Mouse (Mus musculus) hindbrain, embryonic 10.5 days (tissue): ENCODE measurements around the gene Txnrd2. TPM values are rescaled to one million over a fixed set of nuclear protein-coding genes. Genes with fewer than 3 reads are reported as not detected.

Experiments
- DNase-seq: peaks from one replicate; pipeline ENCODE4 v3.0.0-alpha.2; 2017; ENCODE audit warnings: low spot score
- H3K27ac ChIP-seq: fragments of 300-500 bp; sonication (generic); 2 replicates; pipeline ENCODE4 v1.5.1; 2016; ENCODE audit warnings: mild to moderate bottlenecking, moderate library complexity
- H3K27me3 ChIP-seq: fragments of 300-500 bp; sonication (generic); 2 replicates; pipeline ENCODE4 v1.6.1; 2016; ENCODE audit warnings: mild to moderate bottlenecking; ENCODE audit not compliant: poor library complexity, insufficient read depth, severe bottlenecking
- H3K36me3 ChIP-seq: fragments of 300-500 bp; sonication (generic); 2 replicates; pipeline ENCODE4 v1.6.1; 2016; ENCODE audit warnings: mild to moderate bottlenecking, moderate library complexity
- H3K4me1 ChIP-seq: fragments of 300-500 bp; sonication (generic); replicated peaks from 2 replicates; pipeline ENCODE4 v1.6.1; 2016; ENCODE audit warnings: mild to moderate bottlenecking
- H3K4me3 ChIP-seq: fragments of 300-500 bp; sonication (generic); 2 replicates; pipeline ENCODE4 v1.5.1; 2016; ENCODE audit warnings: mild to moderate bottlenecking, moderate library complexity
- H3K9me3 ChIP-seq: fragments of 300-500 bp; sonication (generic); 2 replicates; pipeline ENCODE4 v1.6.1; 2016; ENCODE audit warnings: mild to moderate bottlenecking, moderate library complexity
- WGBS: fragments of 180-500 bp; shearing (Covaris S2); methylation state at CpG from one replicate; pipeline ENCODE4 v1.1.7; 2016; 5-methylcytosine and 5-hydroxymethylcytosine counted together
- polyA plus RNA-seq: library from polyadenylated mRNA; unstranded; fragments of >200 nt; fragmentation: Nextera tagmentation; extraction: Ambion mirVana; gene quantifications from 2 replicates; pipeline ENCODE4 v1.2.1, GENCODE M21; 2016

Txnrd2 gene
- polyA plus RNA-seq, 1 experiment from 2014 or later = 30.5 TPM

DNA sequence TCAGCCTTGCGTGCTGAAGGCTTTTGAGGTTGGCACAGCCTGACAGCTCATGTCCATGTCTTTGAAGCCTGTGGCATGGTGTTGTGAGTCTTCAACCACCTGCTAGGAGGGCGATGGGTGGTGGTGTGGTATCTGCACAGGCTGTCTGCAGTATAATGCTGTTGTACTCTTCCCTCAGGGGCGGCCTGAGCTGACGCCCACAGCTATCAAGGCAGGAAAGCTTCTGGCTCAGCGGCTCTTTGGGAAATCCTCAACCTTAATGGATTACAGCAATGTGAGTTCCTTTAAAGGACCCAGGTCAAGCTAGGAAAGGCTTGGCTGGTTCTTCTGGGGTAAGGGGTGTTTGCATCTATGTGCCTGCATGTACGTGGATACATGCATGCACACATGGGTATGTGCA is 45.8 kb downstream of the Txnrd2 start:
- Histone ChIP-seq H3K9me3 (no peaks in the 10 kb centered on the region), H3K4me3 (no peak overlapping the region), H3K27ac (0 out of 2 replicates have a peak overlapping the region, but pooled peaks have one; percentile 3), H3K4me1 (peaks cover 21% of the 10 kb centered on the region), H3K27me3 (no peaks in the 10 kb centered on the region), H3K36me3 (peaks cover 40% of the 10 kb centered on the region)
- no peak for DNase-seq
- WGBS = 85% methylated on average over 6 of the region's 6 CpGs

DNA sequence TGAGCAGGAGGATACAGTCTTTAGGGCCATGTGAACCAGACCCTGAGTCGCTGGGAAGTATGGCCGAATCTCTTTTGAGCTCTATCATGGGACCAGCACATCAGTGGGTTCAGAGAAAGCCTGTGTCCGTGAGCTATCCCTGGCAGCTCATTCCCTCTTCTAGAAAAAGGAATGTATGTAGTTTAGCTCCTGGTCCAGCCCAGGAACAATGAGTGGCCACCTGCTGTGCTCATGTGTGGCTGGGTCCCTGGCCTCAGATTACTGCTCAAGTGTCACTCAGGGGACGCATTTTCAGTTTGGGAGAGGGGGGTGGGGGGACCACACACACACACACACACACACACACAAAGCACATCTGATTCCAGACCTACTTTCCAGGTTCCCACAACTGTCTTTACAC is 46.2 kb downstream of the Txnrd2 start:
- Histone ChIP-seq H3K27me3 (no peaks in the 10 kb centered on the region), H3K9me3 (no peaks in the 10 kb centered on the region), H3K27ac (no peak overlapping the region), H3K4me3 (no peak overlapping the region), H3K36me3 (peaks cover 44% of the 10 kb centered on the region), H3K4me1 (peaks cover 21% of the 10 kb centered on the region)
- no peak for DNase-seq
- 64% methylated on average over 4 of the region's 4 CpGs for WGBS

DNA sequence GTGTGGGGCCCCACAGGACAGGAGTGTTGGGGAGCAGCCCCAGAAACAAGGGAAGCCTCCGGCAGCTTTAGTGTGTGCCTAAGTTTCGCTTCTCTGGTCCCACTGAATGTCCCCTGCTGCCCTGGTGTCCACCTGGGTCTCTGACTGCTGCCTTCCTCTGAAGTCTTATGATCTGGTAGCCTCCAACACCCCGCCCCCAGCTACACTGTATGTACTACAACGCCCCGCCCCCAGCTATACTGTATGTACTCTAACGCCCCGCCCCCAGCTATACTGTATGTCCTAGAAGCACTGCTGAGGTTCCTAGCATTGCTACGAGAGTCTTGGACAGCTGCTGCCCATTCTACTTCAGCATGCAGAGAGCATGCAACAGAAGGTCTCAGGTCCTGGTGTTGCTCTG is 46.8 kb downstream of the Txnrd2 start:
- Histone ChIP-seq H3K27ac (no peak overlapping the region), H3K36me3 (peaks cover 46% of the 10 kb centered on the region), H3K27me3 (peaks cover 5% of the 10 kb centered on the region; the same call in 1 of the 2 replicates), H3K4me1 (peaks cover 21% of the 10 kb centered on the region), H3K9me3 (no peaks in the 10 kb centered on the region), H3K4me3 (no peak overlapping the region)
- WGBS = 91% methylated on average over 8 of the region's 8 CpGs
- no peak for DNase-seq

DNA sequence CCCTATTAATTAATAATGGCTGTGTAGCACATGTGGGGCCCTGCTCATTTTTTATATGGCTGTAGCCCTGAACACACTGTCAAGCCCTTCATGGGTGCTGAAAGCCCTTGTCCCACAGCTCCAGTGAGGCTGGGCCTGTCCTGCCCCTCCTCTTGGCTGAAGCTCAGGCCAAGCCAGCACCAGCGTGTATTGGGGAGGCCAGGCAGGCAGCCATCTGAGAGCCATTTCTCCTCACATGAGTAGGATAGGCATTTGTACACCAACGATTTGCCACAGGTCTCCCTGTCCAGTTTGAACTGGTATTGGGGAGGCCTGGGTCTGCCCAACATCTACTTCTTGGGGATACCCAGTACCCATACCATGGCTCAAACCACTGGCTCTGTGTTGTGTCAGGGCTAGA is 47.8 kb downstream of the Txnrd2 start:
- H3K27ac ChIP-seq = no peak overlapping the region
- H3K27me3 ChIP-seq = peaks cover 13% of the 10 kb centered on the region; the same call in 1 of the 2 replicates
- no peaks in the 10 kb centered on the region for H3K9me3 ChIP-seq
- DNase-seq = no peak
- 85% methylated on average over 2 of the region's 2 CpGs for WGBS
- peaks cover 49% of the 10 kb centered on the region for H3K36me3 ChIP-seq
- no peak overlapping the region for H3K4me3 ChIP-seq
- peaks cover 21% of the 10 kb centered on the region for H3K4me1 ChIP-seq

DNA sequence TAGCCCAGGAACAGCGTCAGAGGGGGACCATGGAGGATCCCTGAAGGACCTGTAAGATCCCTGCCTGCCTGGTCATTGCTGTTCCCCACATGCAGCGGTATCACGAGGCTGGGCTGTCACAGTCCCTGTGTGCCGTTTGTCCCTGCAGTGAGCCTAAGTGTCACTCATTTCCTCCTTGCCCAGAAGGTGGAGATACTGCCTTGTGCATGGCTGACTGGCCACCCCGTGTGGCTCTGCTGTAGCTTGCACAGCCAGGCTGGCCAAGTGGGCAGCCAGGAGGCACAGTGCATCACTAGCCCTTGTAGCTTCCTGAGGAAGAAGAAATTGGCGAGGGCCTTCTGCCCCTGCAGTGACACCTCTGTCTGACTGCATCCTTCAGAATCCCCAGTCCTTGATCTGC is 51.8 kb downstream of the Txnrd2 start:
- H3K27ac ChIP-seq = no peak overlapping the region

DNA sequence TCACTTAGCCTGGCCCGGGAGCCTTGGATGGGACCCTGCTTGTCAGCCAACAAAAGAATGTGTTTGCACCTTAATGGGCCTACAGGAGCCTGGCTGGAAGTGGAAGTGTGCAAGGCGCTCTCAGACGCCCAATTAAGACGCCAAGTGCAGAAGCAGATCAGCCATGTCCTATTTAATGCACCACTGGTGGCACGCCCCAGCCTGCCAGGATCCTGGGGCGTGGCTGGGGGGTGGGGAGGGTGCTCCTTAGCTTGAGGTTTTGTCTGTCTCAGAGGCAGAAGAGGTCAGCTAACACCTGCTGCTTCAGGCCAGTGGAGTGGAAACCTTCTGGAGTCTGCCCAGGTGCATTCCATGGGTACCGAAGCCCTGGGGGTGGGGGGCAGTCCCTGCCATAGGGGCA is 53.5 kb downstream of the Txnrd2 start:
- Histone ChIP-seq H3K4me1 (peaks cover 33% of the 10 kb centered on the region), H3K36me3 (peaks cover 23% of the 10 kb centered on the region), H3K9me3 (no peaks in the 10 kb centered on the region), H3K4me3 (no peak overlapping the region), H3K27me3 (peaks cover 57% of the 10 kb centered on the region), H3K27ac (no peak overlapping the region)
- WGBS = 38% methylated on average over 7 of the region's 7 CpGs
- DNase-seq = no peak

More for the DNA sequence above, 51.8 kb downstream of the Txnrd2 start:
- Histone ChIP-seq H3K36me3 (peaks cover 25% of the 10 kb centered on the region), H3K4me3 (no peak overlapping the region), H3K27me3 (peaks cover 51% of the 10 kb centered on the region), H3K9me3 (no peaks in the 10 kb centered on the region), H3K4me1 (peaks cover 17% of the 10 kb centered on the region)
- 67% methylated on average over 6 of the region's 6 CpGs for WGBS
- no peak for DNase-seq

DNA sequence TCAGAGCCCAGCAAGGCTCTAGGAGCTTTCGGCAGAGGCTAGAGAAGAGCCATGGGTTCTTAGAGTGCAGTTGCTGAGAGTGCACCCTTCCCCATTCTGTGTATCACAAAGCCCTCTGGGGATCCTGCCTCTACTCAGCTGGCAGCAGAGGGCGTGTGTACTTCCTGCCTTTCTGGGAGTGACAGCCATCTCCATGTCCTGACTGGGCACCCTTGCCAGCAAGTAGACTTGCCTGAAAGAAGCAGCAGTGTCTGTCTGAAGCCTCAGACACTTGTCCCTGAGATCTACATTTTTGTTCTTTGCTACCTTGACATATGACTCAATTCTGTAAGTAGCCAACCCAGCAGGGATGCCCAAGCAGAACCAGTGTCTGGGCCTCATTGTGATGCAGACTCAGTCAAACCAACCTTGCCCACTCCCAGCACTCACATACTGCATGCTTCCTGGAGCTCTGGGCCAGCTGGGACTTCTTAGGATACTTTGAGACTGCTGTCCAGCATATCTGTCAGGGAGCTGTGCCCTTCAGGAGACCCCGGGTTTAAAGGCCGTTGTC is 54.8 kb downstream of the Txnrd2 start:
- no peak for DNase-seq
- Histone ChIP-seq H3K36me3 (peaks cover 15% of the 10 kb centered on the region), H3K27ac (no peak overlapping the region), H3K9me3 (no peaks in the 10 kb centered on the region), H3K27me3 (peaks cover 57% of the 10 kb centered on the region), H3K4me3 (no peak overlapping the region), H3K4me1 (peaks cover 42% of the 10 kb centered on the region)
- WGBS = 57% methylated on average over 4 of the region's 4 CpGs

DNA sequence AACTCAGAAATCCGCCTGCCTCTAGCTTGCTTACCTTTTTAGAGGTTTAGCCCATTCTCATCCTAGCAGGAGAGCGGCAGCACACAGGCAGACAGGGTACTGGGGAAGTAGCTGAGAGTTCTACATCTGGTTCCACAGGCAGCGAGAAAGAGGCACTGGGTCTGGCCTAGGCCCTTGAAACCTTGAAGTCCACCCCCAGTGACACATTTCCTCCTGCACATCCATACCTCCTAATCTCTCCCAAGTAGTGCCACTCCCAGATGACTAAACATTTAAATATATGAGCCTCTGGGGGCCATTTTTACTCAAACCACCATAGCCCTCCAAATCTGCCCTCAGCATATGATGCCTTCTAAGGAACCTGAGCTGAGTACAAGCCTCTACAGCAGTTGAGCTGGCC is 56.2 kb downstream of the Txnrd2 start:
- 0 out of 2 replicates have a peak, but pooled peaks cover 3% of the 10 kb centered on the region for H3K9me3 ChIP-seq

DNA sequence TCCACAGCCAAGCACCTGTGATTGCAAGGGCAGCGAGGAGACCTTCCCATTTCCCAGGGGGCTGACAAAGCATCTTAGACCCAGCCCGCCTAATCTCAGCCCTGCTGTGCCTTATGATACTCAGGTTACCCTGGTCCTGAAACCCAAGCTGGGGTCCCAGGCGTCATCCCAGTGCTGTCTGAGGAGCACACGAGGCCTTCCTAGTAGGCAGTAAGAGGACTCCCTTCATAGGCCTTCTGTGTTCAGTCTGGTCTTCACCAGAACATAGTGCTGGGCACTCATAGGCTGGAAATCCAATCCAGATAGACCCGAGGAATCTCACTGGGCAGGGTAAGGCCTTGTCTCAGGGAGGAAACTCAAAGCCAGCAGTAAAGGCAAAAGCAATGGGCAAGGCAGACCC is 57.7 kb downstream of the Txnrd2 start:
- Histone ChIP-seq H3K4me1 (peaks cover 42% of the 10 kb centered on the region), H3K27ac (peak overlapping the region; percentile 80), H3K36me3 (no peaks in the 10 kb centered on the region), H3K27me3 (peaks cover 45% of the 10 kb centered on the region), H3K9me3 (0 out of 2 replicates have a peak, but pooled peaks cover 3% of the 10 kb centered on the region), H3K4me3 (no peak overlapping the region)
- DNase-seq = no peak
- WGBS = 52% methylated on average over 5 of the region's 5 CpGs

More for the DNA sequence above, 56.2 kb downstream of the Txnrd2 start:
- WGBS = 88% methylated on average over 3 of the region's 3 CpGs
- H3K4me3 ChIP-seq = no peak overlapping the region
- peaks cover 57% of the 10 kb centered on the region for H3K27me3 ChIP-seq
- H3K27ac ChIP-seq = peak overlapping the region; percentile 18; the same call in 1 of the 2 replicates
- peaks cover 9% of the 10 kb centered on the region for H3K36me3 ChIP-seq
- peaks cover 42% of the 10 kb centered on the region for H3K4me1 ChIP-seq
- DNase-seq = no peak

DNA sequence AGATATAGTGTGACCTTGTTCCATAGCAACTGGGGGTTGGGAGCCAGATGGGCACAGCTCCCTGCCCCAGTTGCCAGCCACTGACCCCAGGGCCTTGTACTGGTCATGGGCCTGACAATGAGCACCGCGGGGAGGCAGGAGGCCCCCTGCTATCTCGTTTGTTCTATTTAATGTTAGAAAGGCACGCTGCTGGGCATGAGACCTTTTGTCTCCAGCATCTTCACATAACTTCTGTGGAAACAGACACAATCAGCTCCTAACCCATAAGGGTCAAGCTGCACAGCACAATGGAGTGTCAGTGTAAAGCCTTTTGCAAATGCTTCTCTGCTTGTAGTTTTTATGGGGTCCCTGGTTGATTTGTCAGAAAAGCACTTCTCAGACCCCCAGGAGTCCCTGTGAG is 58.2 kb downstream of the Txnrd2 start:
- Histone ChIP-seq H3K27ac (peak overlapping the region; percentile 80), H3K4me3 (no peak overlapping the region), H3K27me3 (peaks cover 41% of the 10 kb centered on the region), H3K36me3 (no peaks in the 10 kb centered on the region), H3K4me1 (peaks cover 39% of the 10 kb centered on the region), H3K9me3 (0 out of 2 replicates have a peak, but pooled peaks cover 3% of the 10 kb centered on the region)
- peak; percentile 47 for DNase-seq
- WGBS = 13% methylated on average over 4 of the region's 4 CpGs

DNA sequence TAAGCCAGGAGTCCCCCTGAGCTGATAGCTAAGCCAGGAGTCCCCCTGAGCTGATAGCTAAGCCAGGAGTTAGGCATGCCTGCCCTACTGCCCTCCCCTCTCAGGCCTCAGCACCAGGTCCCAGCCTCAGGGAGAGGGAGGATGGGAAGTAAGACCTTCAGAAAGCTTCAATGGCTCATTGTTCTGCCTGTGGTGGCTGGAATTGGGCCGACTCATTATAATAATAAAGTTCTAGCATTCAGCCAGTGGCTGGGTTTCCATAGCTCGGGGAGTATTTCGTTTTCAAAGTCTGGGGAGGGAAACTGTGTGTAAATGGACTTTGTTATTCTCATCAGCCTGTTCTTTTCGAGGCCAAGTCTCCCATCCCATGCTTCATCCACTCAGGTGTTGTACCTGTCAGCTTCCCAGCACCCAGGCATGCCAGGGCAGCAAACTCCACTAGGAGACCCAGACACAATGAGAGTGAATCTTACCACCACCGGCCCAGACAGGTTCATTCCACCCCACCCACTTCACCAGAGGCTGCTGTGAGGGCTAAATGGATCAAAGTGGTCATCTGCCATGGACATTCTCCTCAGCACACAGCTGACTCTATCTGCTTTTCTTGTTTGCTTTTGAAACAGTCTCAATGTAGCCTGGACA is 58.7 kb downstream of the Txnrd2 start:
- WGBS = 22% methylated on average over 5 of the region's 5 CpGs
- H3K27me3 ChIP-seq = peaks cover 35% of the 10 kb centered on the region
- no peaks in the 10 kb centered on the region for H3K36me3 ChIP-seq
- DNase-seq = peak; percentile 38
- H3K4me3 ChIP-seq = no peak overlapping the region
- peak overlapping the region; percentile 80 for H3K27ac ChIP-seq
- peaks cover 33% of the 10 kb centered on the region for H3K4me1 ChIP-seq
- 0 out of 2 replicates have a peak, but pooled peaks cover 3% of the 10 kb centered on the region for H3K9me3 ChIP-seq

DNA sequence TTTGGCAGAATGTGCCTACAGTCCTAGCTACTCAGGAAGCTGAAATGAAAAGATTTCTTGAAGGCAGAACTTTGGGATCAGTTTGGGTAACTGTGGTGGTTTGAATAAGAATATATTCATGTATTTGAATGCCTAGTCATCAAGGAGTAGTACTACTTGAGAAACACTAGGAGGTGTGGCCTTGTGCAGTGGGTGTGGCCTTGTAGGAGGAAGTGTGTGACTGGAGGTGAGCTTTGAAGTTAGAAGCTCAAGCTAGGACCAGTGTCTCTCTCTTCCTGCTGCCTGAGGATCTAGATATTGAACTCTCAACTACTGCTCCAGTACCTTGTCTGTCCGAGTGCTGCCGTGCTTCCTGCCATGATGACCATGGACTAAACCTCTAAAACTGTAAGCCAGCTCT is 59.9 kb downstream of the Txnrd2 start:
- H3K4me1 ChIP-seq = peaks cover 27% of the 10 kb centered on the region
- no peak overlapping the region for H3K27ac ChIP-seq
- no peak for DNase-seq
- no peak overlapping the region for H3K4me3 ChIP-seq
- H3K9me3 ChIP-seq = 0 out of 2 replicates have a peak, but pooled peaks cover 3% of the 10 kb centered on the region
- WGBS = 98% methylated on average over 2 of the region's 2 CpGs
- no peaks in the 10 kb centered on the region for H3K36me3 ChIP-seq
- H3K27me3 ChIP-seq = peaks cover 23% of the 10 kb centered on the region

DNA sequence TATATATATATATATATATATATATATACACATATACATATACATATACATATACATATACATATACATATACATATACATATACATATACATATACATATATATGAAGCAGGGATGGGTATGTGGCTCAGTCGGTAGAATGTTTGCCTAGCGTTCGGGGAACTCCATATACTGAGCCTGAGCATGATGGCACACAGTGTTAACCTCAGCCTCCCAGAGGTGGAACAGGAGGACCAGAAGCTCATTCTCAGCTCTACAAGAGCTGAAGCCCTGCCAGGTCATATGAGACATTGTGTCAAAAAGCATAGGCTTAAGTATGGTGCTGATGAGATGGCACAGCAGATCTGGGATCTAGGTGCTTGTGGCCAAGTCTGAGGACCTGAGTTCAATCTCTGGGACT is 64.1 kb downstream of the Txnrd2 start:
- Histone ChIP-seq H3K9me3 (0 out of 2 replicates have a peak, but pooled peaks cover 3% of the 10 kb centered on the region), H3K27me3 (no peaks in the 10 kb centered on the region), H3K4me1 (peaks cover 2% of the 10 kb centered on the region), H3K36me3 (no peaks in the 10 kb centered on the region), H3K27ac (no peak overlapping the region), H3K4me3 (no peak overlapping the region)
- WGBS = 95% methylated on average over 3 of the region's 3 CpGs
- no peak for DNase-seq
